Mouse (Mus musculus) liver, postnatal 0 days (tissue): ENCODE results near the gene Acad11.

Experiments used
- CTCF ChIP-seq: sonication (generic); IDR thresholded peaks from 2 replicates; pipeline ENCODE4 v1.5.1; 2016; ENCODE audit warnings: antibody characterized with exemption, low read depth
- EP300 ChIP-seq: IDR thresholded peaks from 2 replicates; pipeline ENCODE4 v1.6.1; 2016; ENCODE audit warnings: antibody characterized with exemption, low read depth, mild to moderate bottlenecking

DNA sequence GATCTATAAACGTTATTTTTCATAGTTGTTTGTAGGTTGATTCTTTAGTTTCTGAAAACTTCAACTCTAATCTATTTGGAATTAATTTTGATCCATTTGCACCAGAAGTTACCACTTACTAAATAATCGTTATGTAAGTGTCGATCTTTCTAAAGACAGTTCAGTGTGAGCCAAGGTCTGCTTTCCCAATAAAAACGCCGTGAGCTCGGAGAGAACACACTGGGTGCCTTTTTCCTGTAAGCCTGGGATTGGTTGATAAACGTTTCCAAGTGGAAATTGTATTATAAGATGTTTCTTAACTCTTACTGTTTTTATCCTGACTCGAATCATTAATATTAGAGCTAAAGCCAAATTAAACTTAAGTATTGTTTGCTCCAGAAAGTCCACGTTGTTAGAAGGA, 43.8 kb downstream of the Acad11 start:
- TF ChIP-seq CTCF, result no peak
- no peak for TF ChIP-seq EP300
